Mouse (Mus musculus) heart, adult 2 months (tissue): ENCODE data around the gene Ammecr1. TPM values are rescaled to one million over a fixed set of nuclear protein-coding genes. Genes with fewer than 3 reads are reported as not detected.

ENCODE experiments used
- DNase-seq, 2 experiments: peaks; one replicate each; pipeline ENCODE4 v3.0.0; 2021
- H3K27ac ChIP-seq: fragments of 200-600 bp; 2 replicates; pipeline ENCODE4 v1.8.1; 2022
- H3K27me3 ChIP-seq: fragments of 200-500 bp; 2 replicates; pipeline ENCODE4 v1.6.1; 2012; ENCODE audit warnings: mild to moderate bottlenecking, low read length, inconsistent platforms, mixed read lengths; ENCODE audit not compliant: control insufficient read depth, insufficient read depth
- H3K36me3 ChIP-seq: fragments of 200-500 bp; 2 replicates; pipeline ENCODE4 v1.6.1; 2012; ENCODE audit warnings: low read length, inconsistent platforms; ENCODE audit not compliant: control insufficient read depth, insufficient read depth
- H3K4me1 ChIP-seq: fragments of 200-500 bp; 2 replicates; pipeline ENCODE4 v1.6.1; 2011; ENCODE audit warnings: low read length; ENCODE audit not compliant: control insufficient read depth, insufficient read depth
- H3K4me3 ChIP-seq: fragments of 200-600 bp; 2 replicates; pipeline ENCODE4 v1.8.1; 2022
- H3K79me2 ChIP-seq: fragments of 200-500 bp; replicated peaks from 2 replicates; pipeline ENCODE4 v1.6.1; 2012; ENCODE audit warnings: mild to moderate bottlenecking, inconsistent platforms, low read length, moderate library complexity, mixed read lengths; ENCODE audit not compliant: control insufficient read depth, insufficient read depth
- H3K9ac ChIP-seq: fragments of 200-500 bp; 2 replicates; pipeline ENCODE4 v1.6.1; 2012; ENCODE audit warnings: low read depth, mild to moderate bottlenecking, control low read depth, inconsistent platforms, low read length, mixed read lengths
- CTCF ChIP-seq: fragments of 200-600 bp; IDR thresholded peaks from 2 replicates; pipeline ENCODE4 v1.8.1; 2022; ENCODE audit warnings: antibody characterized with exemption, mild to moderate bottlenecking, moderate library complexity
- EP300 ChIP-seq: fragments of 200-500 bp; IDR thresholded peaks from 2 replicates; pipeline ENCODE4 v1.6.1; 2011; ENCODE audit warnings: low read depth, low read length, control low read depth; ENCODE audit not compliant: insufficient read depth
- POLR2A ChIP-seq: fragments of 200-500 bp; IDR thresholded peaks from 2 replicates; pipeline ENCODE4 v1.6.1; 2011; ENCODE audit warnings: mild to moderate bottlenecking, low read depth, low read length, control low read depth; ENCODE audit not compliant: insufficient read depth
- WGBS: fragments of 180-500 bp; shearing (Covaris S2); methylation state at CpG from one replicate; pipeline ENCODE4 v1.1.7; 2018; 5-methylcytosine and 5-hydroxymethylcytosine counted together
- intact Hi-C: fragments of 180-260 bp; cut with DNase I; formaldehyde crosslinking; loops from one replicate; pipeline ENCODE4 v1.15.1; 2025
- polyA plus RNA-seq: library from polyadenylated mRNA; depleted of rRNA; stranded (reverse); fragments of >200 nt; gene quantifications from 2 replicates; pipeline ENCODE4 v1.2.3, GENCODE M21; 2012
- total RNA-seq, 2 experiments: library from RNA; stranded (reverse); gene quantifications; 2 replicates each; pipeline ENCODE4 v1.2.3; 2021

Ammecr1 gene
- total and polyA plus RNA-seq, 3 experiments, result 1.7 to 12.1 (median 10.3) TPM

DNA sequence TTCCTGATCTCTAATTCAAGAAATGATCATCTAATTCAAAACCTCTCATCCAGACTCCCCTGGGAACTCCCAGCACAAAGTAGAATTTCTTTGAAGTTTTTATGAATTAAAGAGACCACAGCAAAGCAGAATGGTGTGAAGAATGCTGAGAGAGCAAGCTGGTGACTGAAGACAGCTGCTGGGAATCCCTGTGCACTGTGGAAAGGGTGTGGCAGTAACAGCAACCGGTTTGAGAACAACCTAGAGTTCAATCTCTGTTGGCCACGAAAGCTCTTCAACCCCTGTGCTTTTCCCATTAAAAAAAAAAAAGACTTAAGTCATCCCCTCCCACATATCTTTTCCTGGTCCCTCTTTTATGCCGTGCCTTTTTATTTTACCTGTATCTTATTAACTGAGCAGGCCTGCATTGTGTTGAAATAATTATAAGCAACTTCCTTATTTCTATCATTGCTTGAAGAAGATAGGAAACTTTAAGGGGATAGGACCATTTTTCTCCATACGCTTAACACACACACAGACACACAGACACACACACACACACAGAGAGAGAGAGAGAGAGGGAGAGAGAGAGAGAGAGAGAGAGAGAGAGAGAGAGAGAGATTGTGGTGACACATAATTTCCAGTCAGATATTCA lies 6.7 kb downstream of the Ammecr1 start:
- 47% methylated on average over 4 of the region's 4 CpGs for WGBS
- intact Hi-C loops, result no loop called here
- DNase-seq, result no peak
- no peak overlapping the region for H3K4me3 ChIP-seq
- no peaks in the 10 kb centered on the region for H3K79me2 ChIP-seq
- H3K27me3 ChIP-seq, result no peaks in the 10 kb centered on the region
- TF ChIP-seq EP300, result no peak
- TF ChIP-seq POLR2A, result no peak
- TF ChIP-seq CTCF, result no peak
- H3K9ac ChIP-seq, result no peak overlapping the region
- H3K27ac ChIP-seq, result no peak overlapping the region
- H3K4me1 ChIP-seq, result no peaks in the 10 kb centered on the region; the same call in 1 of the 2 replicates
- H3K36me3 ChIP-seq, result no peaks in the 10 kb centered on the region

DNA sequence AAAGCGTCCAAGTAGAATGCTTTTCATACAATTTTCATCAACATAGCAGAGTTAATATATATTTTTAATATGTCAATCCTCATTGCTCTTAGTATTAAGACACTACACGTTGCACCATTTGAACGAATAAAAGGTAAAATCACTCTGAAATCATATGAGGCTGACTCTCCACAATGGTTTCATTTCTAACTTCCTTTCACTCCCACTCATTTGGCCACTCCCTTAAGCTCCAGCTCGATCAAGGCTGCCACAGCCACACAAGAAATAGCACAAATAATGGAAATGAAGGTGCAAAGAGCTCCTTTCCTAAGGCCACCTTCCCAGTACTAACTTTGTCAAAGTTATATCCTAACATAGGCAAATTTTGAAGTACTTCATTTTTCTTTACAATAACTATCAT lies 38.1 kb downstream of the Ammecr1 start:
- 47% methylated on average over 4 of the region's 4 CpGs for WGBS
- intact Hi-C loops, result no loop called here
- Histone ChIP-seq H3K4me1 (peaks cover 2% of the 10 kb centered on the region; the same call in 1 of the 2 replicates), H3K4me3 (no peak overlapping the region), H3K36me3 (no peaks in the 10 kb centered on the region), H3K9ac (no peak overlapping the region), H3K79me2 (no peaks in the 10 kb centered on the region), H3K27ac (no peak overlapping the region), H3K27me3 (no peaks in the 10 kb centered on the region)
- no peak for DNase-seq
- TF ChIP-seq CTCF (no peak), EP300 (no peak), POLR2A (no peak)

DNA sequence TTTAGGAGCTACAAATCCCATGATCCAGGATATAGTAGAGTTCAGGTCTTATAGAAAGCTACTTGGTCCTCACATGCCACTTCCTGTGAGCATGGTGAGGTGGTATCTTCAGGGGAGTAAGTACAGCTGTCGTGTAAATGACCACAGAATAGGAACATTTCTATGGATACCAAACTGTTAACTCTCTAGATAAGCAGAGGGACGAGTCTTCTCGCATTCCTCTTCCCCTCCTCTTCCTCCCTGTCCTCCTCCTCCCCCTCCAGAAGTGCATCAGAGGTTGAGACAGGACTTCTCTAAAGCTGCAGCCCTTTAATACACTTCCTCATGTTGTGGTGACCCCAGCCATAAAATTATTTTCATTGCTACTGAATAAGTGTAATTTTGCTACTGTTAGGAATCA lies 49.1 kb downstream of the Ammecr1 start:
- H3K79me2 ChIP-seq, result no peaks in the 10 kb centered on the region
- H3K4me3 ChIP-seq, result no peak overlapping the region
- no peaks in the 10 kb centered on the region for H3K36me3 ChIP-seq
- no peak overlapping the region for H3K27ac ChIP-seq
- TF ChIP-seq EP300 (no peak), POLR2A (no peak), CTCF (no peak)
- no peaks in the 10 kb centered on the region for H3K4me1 ChIP-seq
- DNase-seq, result no peak
- no peak overlapping the region for H3K9ac ChIP-seq
- no peaks in the 10 kb centered on the region for H3K27me3 ChIP-seq
- WGBS, result 30% methylated on average over 3 of the region's 3 CpGs
- intact Hi-C loops, result no loop called here

DNA sequence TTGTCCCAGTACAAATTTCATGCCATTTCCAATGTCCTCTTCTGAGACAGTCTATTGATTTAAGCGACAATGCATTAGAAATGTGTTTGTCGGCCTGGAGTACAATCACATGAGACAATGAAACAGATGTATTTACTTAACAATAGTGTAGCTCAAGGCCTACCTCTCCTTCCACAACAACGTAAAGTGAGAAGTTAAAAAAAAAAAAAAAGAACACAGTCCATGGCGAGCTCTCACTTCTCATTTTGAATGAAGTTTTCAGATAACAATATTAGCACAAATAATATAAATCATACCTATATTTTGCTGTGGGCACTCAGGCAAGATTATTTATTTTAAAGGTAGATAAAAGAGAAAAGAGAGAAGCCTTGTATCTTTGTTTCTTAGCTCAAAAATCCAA lies 49.8 kb downstream of the Ammecr1 start:
- WGBS, result 51% methylated on average over 4 of the region's 4 CpGs

DNA sequence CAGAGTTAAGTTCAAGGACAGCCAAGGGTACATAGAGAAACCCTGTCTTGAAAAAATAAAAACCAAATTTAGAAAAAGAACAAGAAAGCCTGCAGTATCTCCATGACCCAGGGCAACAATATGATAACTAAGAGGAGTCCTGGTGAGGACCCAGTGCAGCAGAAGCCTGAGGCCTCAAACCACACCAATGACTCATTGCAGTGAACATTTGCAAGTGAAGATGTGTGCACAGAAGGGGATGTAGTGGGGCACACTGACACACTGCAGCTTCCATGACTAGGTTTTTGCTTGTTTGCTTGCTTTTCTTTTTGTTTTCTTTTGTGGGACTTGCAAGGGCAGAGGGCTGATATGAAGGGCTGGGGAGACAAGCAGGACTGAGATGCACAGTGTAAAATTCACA lies 52.3 kb downstream of the Ammecr1 start:
- H3K79me2 ChIP-seq, result no peaks in the 10 kb centered on the region
- DNase-seq, result no peak
- H3K4me1 ChIP-seq, result no peaks in the 10 kb centered on the region
- H3K9ac ChIP-seq, result no peak overlapping the region
- no peaks in the 10 kb centered on the region for H3K36me3 ChIP-seq
- intact Hi-C loops, result no loop called here
- TF ChIP-seq POLR2A, result no peak
- no peak for TF ChIP-seq EP300
- no peak for TF ChIP-seq CTCF
- no peak overlapping the region for H3K27ac ChIP-seq
- H3K4me3 ChIP-seq, result no peak overlapping the region
- no peaks in the 10 kb centered on the region for H3K27me3 ChIP-seq

More for the DNA sequence above, 49.8 kb downstream of the Ammecr1 start:
- no peaks in the 10 kb centered on the region for H3K4me1 ChIP-seq
- intact Hi-C loops, result no loop called here
- no peak overlapping the region for H3K9ac ChIP-seq
- H3K4me3 ChIP-seq, result no peak overlapping the region
- no peak for DNase-seq
- no peak overlapping the region for H3K27ac ChIP-seq
- no peak for TF ChIP-seq EP300
- no peak for TF ChIP-seq POLR2A
- no peak for TF ChIP-seq CTCF
- H3K79me2 ChIP-seq, result no peaks in the 10 kb centered on the region
- no peaks in the 10 kb centered on the region for H3K36me3 ChIP-seq
- H3K27me3 ChIP-seq, result no peaks in the 10 kb centered on the region

DNA sequence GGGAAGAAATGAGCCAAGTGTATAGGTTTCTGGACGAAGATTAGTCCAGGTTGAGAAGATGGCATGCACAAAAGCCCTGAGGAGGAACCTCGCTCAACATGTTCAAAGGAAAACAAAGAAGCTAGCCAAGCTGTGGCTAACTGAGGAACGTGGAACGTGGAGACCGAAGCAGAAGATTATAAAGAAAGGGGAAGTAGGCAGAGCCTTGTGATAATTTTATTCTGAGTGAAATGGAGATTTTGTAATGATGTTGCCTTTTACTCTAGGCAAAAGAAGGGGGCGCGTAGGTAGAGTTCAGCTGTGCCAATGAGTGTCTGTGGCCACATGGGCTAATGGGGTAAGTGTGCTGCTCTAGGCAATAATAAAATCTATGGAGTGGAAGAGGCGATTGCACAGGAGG lies 62.7 kb downstream of the Ammecr1 start:
- intact Hi-C loops, result no loop called here

More for the DNA sequence above, 62.7 kb downstream of the Ammecr1 start:
- Histone ChIP-seq H3K27ac (no peak overlapping the region), H3K27me3 (no peaks in the 10 kb centered on the region), H3K4me3 (no peak overlapping the region), H3K4me1 (peaks cover 1% of the 10 kb centered on the region; the same call in 1 of the 2 replicates), H3K9ac (no peak overlapping the region), H3K36me3 (no peaks in the 10 kb centered on the region), H3K79me2 (no peaks in the 10 kb centered on the region)
- whole genome bisulfite sequencing, result 81% methylated on average over 8 of the region's 8 CpGs
- no peak for DNase-seq
- TF ChIP-seq CTCF, result no peak
- no peak for TF ChIP-seq EP300
- TF ChIP-seq POLR2A, result no peak
